Comparison of ENCODE assay signal across 1 mouse cellular context in the genomic region with DNA sequence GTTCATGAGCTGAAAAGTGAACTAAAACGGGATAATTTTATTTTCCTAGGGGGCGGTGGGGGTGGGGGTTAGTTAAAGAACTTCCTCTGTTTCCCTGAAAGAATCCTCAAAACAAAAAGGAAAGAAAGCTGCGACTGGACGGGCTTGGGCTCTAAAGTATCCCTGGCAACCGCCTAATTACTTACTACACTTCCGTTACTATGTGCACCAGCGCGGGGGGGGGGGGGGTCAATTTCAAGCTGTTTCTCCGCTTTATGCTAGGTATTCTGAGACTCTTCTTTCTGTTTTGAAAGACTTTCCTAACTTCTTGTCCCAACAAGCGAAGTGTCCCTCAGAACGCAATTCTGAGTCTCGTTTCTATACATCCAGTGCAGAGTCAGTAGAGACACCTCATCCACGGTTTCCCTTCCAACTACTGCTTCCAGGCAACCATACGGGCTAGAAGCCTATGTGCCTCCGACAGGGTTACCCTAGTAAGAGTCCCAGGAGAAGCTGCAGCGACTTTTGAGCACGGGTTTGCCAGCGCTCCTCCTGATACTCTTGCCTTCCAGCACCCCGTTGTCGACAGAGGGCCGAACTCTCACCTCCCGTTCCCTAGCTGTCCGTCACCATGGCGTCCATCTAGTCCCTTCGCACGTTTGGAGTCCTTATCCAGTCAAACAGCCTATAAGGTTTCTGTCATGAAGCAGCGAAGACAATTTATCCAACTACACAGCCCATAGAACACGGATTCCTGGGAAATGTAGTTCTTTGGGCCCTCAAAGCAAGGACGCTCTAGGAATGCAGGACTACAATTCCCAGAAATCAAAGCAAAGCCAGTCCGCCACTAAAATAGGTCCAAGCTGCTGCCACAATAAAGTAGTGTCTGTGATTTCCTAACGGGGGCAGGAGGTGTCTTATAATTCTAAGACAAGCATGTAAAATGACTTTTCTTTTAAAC.
A peak's percentile ranks its signal among the peaks of the same experiment; 100 is the strongest.
TF ChIP-seq lines count a peak whose summit lies in the region.

No protein-coding gene starts in this region.

TF ChIP-seq in ES-E14, 5 proteins besides CTCF, POLR2A, EP300 and RAD21 (continued from another document):
- peak; percentile 99 for TF ChIP-seq HCFC1 (IDR thresholded peaks at IDR 0.05; ENCODE audit: borderline replicate concordance, insufficient read depth, low read length)
